Mouse (Mus musculus): ENCODE measurements around the gene Cd244a.

Cd244a gene

DNA sequence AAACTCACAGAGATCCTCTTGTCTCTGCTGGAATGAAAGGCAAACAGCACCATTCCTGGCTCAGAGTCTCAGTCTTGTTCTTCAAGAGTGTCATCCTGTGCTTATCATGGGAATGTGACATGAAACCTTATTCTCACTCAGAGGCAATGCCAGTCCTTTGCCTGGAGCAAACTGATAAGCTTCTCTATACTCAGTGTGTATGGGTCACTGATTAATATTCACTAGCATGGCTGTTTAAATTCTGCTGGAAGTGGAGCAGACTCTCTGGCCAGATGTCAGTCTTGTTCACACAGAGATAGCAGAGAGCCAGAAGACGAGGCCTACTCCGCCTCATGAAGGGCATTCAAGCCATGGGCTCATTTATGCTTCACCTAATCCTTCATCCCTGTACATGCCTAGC lies 25.6 kb downstream of the Cd244a start:
- no peak for DNase-seq (ENCODE audit: low spot score)

DNA sequence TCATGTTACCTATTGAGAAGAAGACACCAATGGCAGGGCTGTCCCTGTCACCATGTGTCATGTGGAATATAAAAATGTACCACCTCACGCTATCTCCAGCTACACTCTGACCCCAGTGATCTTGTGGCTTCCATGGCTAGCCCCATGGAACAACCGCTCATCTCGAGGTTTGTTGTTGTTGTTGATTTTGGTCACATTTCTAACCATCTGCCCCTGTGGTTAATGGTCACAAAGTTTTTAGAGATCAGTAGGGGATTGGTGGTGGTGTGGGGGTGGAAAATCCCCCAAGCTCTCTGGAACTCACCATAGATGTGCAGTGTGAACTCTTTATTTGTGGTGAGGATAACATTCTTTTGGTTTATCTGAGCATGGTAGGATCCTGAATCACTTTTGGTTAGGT lies 45.7 kb downstream of the Cd244a start:
- DNase-seq (ENCODE audit: low spot score), result no peak

DNA sequence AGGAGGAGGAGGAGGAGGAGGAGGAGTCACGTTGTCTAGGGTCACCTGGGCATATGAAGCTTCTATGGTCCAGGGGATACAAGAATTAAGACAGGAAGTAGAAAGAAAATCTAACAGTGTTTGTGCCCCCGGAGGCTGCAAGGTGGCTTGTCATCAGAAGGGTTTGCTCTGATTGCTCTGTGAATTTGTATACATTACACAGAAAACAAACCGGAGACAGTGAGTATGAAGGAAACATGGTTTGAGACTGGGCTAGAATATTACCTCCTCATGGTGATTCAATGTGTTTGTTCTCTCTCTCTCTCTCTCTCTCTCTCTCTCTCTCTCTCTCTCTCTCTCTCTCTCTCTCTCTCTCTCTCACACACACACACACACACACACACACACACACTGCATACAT lies 47.7 kb downstream of the Cd244a start:
- no peak for DNase-seq (ENCODE audit: low spot score)

DNA sequence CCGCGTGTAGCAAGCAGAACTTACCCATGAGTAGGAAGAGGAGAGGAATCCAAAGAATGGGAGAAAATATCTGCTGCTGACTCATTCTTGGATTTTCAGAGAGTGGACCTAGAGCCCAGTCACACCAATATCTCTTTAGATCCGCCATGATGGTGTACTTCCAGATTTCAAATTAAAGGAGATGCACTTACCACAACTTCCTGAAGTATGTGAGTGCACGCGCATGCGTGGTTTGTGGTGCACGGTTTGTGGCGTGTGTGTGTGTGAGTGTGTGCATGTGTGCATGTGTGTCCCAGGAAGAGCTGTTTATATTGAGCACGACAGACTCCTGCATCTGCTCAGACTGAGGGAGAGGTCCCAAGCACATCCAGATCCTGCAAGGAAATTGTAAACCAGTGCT lies 48.2 kb downstream of the Cd244a start, which contains the start of gene Ly9:
TSS of gene Ly9 (minus strand) at position 235 of the 400 bp plus-strand sequence.
- DNase-seq (ENCODE audit: low spot score), result no peak

- no peak for DNase-seq (ENCODE audit: low spot score)
Measured at GRCm38 (mm10) chr1:171610026-171610425, 51.0 kb downstream of the Cd244a start.

- DNase-seq (ENCODE audit: low spot score), result no peak
Measured at GRCm38 (mm10) chr1:171610781-171611180, 51.8 kb downstream of the Cd244a start.

DNA sequence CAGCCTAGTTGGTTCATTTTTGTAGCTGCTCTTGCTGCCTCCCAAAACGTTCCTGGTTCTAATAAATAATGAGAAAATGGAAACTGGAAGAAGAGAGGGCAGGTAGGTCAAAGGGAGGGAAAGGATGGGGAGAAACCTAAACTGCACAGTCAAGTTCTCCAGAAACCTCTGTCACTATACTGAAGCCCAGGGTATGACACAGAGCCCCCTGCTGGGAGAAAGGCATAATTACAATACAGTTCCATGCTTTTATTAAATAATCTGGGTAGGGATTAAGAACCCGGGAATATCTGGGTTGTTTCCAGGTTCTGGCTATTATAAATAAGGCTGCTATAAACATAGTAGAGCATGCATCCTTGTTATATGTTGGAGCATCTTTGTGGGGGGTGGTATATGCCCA lies 55.0 kb downstream of the Cd244a start:
- no peak for DNase-seq (ENCODE audit: low spot score)

- no peak for DNase-seq (ENCODE audit: low spot score)
Measured at GRCm38 (mm10) chr1:171616881-171617515, 58.0 kb downstream of the Cd244a start.

DNA sequence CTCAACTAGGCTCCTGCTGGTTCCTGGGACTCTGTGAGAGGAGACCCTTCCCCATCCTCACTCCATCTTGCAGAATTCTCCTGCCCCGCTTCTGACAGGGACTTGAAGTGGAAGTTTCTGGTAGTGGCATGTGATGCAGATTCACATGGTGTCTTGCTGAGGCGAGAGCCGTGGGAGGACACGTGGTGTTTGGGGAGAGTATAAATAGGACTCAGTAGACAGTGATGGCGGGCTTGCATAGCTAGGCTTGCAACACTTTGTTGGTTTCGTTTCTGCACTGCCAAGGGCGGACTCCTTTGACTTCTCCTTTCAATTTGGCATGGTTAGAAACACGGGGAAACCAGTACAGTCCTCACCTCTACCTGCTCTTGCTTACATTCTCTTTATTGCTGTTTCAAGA lies 60.0 kb downstream of the Cd244a start:
- no peak for DNase-seq (ENCODE audit: low spot score)

- DNase-seq (ENCODE audit: low spot score), result no peak
Measured at GRCm38 (mm10) chr1:171619645-171620044, 60.7 kb downstream of the Cd244a start.

- no peak for DNase-seq (ENCODE audit: low spot score)
Measured at GRCm38 (mm10) chr1:171620091-171620490, 61.1 kb downstream of the Cd244a start.

- DNase-seq (ENCODE audit: low spot score), result no peak
Measured at GRCm38 (mm10) chr1:171627801-171628200, 68.8 kb downstream of the Cd244a start.

DNA sequence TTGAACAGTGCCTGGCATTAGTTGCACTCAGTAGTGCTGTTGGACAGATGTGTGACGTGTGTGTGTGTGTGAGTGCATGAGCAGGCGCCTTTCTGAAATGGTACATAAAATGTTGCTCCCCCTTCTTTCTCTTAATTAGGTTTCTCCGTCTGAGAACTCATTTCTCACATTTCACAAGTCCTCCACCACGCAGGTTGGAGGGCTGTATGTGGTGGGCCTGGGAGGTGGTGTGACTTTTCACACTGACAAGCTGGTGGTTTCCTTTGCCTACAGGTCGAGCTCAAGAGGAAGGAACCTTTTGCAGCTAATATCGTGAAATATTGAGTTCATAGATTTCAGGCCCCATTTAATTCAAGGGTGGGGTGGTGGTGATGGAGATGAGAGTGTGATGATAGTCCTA lies 70.2 kb downstream of the Cd244a start:
- DNase-seq (ENCODE audit: low spot score), result no peak

- DNase-seq (ENCODE audit: low spot score), result no peak
Measured at GRCm38 (mm10) chr1:171630041-171630440, 71.0 kb downstream of the Cd244a start.

DNA sequence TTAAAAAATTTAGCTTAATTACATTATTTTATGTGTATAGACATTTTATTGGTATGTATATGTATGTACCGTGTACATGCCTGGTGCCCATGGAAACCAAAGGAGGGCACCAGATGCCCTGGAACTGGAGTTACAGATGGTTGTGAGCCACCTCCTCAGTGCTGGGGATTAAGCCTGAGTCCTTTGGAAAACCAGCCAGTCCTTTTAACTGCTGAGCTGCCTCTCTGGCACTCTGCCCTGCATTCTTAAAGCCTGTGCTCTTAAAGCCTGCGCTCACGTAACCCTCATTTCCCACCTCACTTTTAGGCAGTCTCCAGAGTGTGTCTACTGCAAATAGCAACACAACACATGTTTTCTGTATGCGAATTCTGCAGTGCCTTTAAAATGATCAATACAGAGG lies 71.9 kb downstream of the Cd244a start:
- DNase-seq (ENCODE audit: low spot score), result no peak

DNA sequence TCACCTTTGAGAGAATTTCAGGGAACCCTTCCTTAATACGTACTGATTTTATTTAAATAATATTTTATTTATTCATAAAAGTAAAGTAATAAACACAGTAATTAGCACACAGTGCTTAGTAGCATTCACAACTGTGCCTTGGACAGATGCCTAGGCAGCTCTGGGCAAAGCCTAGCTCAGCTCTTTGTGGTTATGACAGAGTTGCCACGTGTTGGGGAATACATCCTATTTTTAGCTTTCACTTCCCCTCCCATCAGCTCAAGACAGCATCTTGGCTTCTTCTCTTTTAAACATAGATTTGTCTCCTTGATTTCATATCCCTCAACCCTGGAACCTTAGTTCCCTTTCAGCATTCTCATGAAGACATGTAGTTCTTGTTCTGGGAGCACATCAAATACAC lies 72.5 kb downstream of the Cd244a start:
- DNase-seq (ENCODE audit: low spot score), result no peak

GRCm38 (mm10) chr1:171635696-171636095 lies 76.7 kb downstream of the Cd244a start:
- no peak for DNase-seq (ENCODE audit: low spot score)

- no peak for DNase-seq (ENCODE audit: low spot score)
Measured at GRCm38 (mm10) chr1:171637101-171637500, 78.1 kb downstream of the Cd244a start.

DNA sequence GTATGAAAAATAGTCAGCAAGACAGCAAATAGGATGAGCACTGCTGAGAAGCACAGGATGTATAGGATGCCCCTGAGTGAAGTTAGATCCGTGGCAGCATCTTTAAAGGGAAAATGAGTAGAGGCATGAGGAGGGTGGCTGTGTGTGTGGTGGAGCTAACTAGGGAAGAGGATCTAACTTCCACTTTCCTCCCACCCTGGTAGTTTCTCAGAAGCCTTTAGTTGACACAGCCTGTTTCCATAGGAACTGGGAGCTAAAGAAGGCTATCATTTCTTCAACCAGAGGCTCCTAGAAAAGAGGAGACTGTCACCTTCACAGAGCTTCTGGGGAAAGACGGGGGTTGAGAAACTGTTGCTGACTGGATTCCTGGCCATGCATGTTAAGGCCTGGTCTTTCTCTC lies 79.7 kb downstream of the Cd244a start:
- no peak for DNase-seq (ENCODE audit: low spot score)

GRCm38 (mm10) chr1:171640796-171641195 lies 81.8 kb downstream of the Cd244a start:
- no peak for DNase-seq (ENCODE audit: low spot score)

- no peak for DNase-seq (ENCODE audit: low spot score)
Measured at GRCm38 (mm10) chr1:171643612-171644011, 84.6 kb downstream of the Cd244a start.

DNA sequence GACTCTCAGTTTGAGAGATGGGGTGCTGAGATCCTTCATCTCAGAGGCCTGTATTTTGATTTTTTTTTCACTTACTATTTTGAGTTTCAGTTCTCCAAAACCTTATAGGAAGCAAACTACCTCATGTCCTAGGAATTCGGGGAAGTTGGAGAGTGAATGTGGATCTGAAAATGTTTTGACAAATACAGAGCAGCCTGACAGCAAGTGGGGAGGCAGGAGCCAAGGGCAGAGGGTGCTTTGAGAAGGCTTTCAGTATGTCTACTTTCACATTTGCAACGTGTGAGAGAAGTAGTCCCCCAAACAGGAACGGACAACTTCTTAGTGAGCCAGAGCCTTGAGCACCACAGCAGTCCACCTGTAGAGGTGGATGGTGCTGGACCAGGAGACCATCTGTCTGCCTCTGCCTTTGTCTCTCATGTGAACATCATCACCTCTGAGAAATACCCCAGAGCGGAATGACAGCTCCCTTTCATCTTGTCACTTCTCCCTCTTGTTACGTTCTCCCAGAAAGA lies 87.5 kb downstream of the Cd244a start:
- DNase-seq (ENCODE audit: low spot score), result no peak

DNA sequence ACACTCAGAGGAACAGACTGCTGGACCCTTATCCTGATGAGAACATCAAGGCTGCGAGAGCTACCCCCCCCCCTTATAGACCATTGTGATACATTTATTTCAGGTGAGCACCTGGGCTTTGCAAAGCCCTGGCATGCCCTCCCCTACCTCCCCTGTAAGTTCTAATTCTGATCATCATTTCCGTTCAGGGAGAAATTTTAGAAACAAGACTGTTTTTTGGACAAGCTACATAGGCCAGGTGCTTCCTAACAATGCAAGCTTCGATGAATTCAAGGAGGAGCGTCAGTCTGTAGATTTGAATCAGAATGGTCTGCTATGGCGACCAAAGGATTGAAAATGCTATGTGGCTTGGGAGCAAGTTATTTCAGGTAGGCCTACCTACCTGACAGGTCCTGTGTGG lies 88.7 kb downstream of the Cd244a start:
- no peak for DNase-seq (ENCODE audit: low spot score)

GRCm38 (mm10) chr1:171648840-171649239 lies 89.8 kb downstream of the Cd244a start:
- no peak for DNase-seq (ENCODE audit: low spot score)
